Mouse (Mus musculus): ENCODE results near the gene Fgf13.

DNA sequence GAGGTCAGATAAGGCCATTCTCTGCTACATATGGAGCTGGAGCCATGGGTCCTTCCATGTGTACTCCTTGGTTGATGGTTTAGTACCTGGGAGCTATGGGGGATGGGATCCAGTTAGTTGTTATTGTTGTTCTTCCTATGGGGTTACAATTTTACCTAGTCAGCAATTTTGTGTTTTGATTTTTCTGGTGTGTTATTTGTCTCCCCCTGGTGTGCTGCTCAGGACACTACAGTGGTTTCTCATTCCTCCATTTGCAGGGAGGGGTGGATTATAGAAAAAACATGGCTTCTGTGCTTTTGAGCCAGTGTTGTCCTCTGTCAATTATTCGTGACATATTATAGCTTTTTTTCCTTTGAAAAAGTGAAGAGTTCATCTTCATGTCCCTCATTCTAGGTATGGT lies 38.7 kb upstream of the Fgf13 start:
- no peak for TF ChIP-seq CTCF (IDR thresholded peaks at IDR 0.05; ENCODE audit: control insufficient read depth, insufficient read depth, insufficient read length)
- TF ChIP-seq MYOD1 (IDR thresholded peaks at IDR 0.05; ENCODE audit: control insufficient read depth, insufficient read length, low read depth) = no peak
- no peak for TF ChIP-seq USF1 (IDR thresholded peaks at IDR 0.05; ENCODE audit: low read depth)
- no peak for TF ChIP-seq FOSL1 (IDR thresholded peaks at IDR 0.05; ENCODE audit: insufficient read depth, low read length, poor library complexity, severe bottlenecking)
- no peak for TF ChIP-seq MAX (IDR thresholded peaks at IDR 0.05)

All from C2C12 (cell line).